Mouse (Mus musculus): Measurements from ENCODE around the gene Tmx2.

- TF ChIP-seq CTCF (IDR thresholded peaks at IDR 0.05; ENCODE audit: borderline replicate concordance, insufficient read depth, low read depth, low read length) (no peak), POLR2A (IDR thresholded peaks at IDR 0.05; ENCODE audit: borderline replicate concordance, insufficient read depth, low read length) (no peak)
Observed at GRCm38 (mm10) chr2:84636231-84636741, 42.7 kb downstream of the Tmx2 start.

All from cerebellum, adult 2 months (tissue).